Mouse (Mus musculus): ENCODE measurements around the gene Tmem174.

- TF ChIP-seq CTCF (IDR thresholded peaks at IDR 0.05; ENCODE audit: low read depth) (peak; percentile 88), EP300 (IDR thresholded peaks at IDR 0.05; ENCODE audit: low read depth) (no peak)
These were observed 48.2 kb downstream of the Tmem174 start for GRCm38 (mm10) chr13:98588951-98589501.
